Mouse (Mus musculus) thymus, postnatal 14 days (tissue): ENCODE results near the gene Med24.

Experiments
- DNase-seq: peaks from one replicate; pipeline ENCODE4 v3.0.0; 2021

The Med24 gene

DNA sequence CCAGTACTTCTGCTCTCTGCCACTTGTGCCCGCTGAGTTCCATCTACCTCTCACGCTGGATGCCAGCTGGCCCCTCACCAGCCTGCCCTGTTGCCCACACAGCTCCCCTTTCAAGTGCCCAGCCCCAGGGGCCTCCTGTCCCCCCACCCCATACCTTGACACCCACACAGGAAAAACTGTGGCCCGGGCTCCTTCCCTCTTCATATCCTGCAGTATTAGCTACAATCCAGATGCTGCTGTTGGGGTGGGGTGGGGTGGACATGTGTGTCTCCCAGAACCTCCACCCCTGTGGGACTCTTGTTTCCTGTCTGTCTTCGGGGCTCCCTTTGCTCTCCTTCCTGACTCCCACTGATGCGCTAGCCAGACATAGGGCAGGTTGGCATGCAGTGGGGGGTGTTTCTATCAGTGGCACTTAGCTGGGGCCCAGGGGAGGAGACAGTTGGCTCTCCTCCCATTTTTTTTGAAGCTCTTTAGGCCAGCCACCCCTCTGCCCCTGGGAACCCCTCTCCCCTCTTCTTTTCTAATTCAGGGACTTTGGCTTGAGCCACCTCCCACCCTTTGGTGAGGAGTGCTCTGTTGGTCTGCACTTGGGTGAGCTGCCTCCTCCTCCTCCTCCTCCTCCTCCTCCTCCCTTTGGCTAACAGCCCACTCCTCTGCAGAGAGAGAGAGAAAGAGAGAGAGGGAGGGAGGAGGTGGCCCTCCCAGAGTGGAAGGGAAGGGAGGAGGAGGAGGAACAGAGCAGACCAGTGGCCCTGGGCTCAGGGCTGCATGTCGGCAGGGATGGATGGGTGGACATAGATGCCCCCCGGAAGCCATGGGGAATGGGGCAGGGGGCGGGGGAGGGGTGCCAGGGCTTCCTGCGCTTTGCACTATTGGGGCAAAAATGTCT is 36.4 kb upstream of the Med24 start:
- DNase-seq = no peak

DNA sequence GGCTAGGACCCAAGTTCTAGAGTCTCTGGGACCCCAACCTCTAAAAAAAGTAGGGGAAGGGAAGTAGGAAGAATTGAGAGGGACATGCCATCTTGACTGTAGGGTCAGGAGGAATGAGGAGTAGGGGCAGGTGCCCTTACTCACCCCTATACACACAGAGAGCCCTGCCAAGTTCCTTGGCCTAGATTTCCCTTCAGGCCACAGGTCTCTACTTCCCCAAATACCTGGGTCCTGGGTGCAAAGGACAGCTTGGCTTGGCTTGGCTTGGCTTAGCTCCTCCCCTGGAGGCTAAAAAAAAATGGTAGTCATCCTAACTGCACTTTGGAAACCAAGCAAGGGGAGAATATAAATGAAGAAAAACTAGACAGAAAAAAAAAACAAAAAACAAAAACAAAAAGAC is 35.5 kb upstream of the Med24 start:
- DNase-seq = no peak

DNA sequence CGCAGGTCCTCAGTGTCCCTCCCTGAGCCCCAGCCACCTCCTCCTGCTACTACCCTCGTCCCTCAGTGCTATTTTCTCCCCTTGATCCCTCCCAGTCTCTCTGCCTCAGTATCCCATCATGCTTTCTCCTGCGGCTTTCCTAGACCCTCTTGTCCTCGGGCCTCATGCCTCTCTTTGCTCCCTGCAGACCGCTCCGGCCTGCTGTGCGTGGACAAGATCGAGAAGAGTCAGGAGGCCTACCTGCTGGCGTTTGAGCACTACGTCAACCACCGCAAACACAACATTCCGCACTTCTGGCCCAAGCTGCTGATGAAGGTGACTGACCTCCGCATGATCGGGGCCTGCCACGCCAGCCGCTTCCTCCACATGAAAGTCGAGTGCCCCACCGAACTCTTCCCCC is 34.9 kb upstream of the Med24 start:
- DNase-seq = no peak

DNA sequence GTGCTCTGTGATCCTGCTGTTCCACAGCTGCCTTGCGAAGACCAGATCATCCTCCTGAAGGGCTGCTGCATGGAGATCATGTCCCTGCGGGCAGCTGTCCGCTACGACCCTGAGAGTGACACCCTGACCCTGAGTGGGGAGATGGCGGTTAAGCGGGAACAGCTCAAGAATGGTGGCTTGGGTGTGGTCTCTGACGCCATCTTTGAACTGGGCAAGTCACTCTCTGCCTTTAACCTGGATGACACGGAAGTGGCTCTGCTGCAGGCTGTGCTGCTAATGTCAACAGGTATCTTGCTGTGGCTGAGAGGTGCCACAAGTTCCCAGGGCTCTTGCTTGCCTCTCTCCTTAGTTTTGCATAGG is 34.2 kb upstream of the Med24 start:
- DNase-seq = no peak

DNA sequence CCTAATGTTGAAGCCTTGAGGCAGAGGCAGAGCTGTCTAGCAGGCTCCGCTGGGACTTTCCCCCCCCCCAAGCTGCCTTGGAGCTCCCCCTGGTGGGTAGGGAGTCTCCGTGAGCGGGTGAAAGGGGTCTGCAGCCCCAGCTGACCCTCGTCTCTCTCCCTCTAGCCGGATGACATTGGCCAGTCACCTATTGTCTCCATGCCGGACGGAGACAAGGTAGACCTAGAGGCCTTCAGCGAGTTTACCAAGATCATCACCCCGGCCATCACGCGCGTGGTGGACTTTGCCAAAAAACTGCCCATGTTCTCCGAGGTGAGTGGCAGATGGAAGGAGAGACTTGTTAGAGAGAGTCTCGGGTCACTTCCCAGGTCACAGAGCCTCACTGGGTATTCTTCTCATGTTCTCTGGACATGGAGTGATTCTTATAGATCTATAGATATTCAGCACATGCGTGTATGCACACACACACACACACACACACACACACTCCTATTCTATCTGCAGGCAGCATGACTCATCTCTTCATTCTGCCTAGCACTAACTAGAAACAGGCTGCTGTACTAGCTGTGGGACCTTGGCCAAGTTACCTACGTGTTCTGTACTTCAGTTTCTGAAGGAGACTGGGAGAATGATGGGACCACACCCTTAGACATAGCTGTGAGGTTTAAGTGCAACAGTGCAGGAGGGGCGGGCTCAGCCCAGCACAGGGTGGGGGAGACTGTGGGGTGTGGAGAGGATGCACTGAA is 33.7 kb upstream of the Med24 start:
- no peak for DNase-seq

DNA sequence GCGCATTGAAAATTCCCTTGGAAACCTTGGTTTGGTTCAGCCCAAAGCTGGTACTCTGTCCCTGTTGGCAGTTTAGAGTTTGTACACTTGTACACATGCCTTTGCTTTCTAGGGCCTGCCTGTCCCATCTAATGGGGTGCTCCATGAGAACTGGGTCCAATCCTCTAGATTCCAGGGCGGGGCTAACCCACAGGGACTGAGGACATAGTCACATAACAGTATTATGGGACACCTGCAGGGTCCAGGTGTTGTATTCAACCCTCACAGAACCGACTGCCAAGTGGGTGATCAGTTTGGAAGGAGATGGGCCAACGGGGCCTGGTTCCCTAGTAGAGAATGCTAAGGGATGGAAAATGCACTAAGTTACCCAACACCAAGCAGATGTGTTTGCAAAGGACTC is 32.7 kb upstream of the Med24 start:
- DNase-seq = no peak

DNA sequence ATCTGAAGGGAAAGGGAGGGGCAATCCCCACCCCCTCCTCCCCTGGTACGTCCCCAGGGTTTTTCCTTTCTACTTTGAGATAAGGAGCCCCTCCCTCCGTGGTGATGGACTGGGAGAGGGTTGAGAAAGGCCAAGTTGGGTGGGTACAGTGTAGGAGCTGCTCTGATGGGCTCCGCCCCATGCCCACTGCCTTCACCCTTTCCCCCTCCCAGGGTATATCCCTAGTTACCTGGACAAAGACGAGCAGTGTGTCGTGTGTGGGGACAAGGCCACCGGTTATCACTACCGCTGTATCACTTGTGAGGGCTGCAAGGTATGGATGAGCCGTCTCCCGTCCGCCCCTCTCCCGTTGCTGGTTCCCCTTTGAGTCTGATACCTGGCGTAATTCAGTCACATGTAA is 27.5 kb upstream of the Med24 start:
- DNase-seq = no peak

DNA sequence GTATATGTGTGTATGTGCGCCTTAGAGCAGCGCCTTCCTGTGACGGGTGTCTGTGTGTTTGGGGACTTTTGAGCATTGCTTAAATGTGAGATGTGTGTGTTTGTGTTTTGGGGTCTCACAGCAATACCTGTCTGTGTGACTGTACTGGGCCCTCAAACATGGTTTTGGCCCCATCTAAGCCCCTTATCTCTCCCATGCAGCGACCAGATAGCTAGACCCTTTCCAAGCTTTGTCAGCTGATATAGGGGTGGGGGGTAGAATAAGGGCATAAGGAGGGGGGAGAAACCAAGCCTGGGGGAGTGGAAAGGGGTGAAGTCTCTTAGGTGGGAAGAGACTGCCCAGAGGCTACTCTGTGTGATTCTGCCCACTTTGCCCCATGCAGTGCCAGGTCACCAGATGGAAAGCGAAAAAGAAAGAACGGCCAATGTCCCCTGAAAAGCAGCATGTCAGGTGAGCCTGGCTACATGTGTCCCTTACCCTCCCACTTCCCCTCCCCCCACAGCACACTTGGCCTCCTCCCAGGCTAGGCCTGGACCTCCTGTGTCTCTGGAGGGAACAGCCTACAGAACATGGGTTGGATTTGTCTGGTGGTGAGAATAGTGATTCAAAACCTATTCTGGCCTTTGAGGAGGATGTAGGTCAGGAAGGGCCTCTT is 26.6 kb upstream of the Med24 start:
- no peak for DNase-seq

DNA sequence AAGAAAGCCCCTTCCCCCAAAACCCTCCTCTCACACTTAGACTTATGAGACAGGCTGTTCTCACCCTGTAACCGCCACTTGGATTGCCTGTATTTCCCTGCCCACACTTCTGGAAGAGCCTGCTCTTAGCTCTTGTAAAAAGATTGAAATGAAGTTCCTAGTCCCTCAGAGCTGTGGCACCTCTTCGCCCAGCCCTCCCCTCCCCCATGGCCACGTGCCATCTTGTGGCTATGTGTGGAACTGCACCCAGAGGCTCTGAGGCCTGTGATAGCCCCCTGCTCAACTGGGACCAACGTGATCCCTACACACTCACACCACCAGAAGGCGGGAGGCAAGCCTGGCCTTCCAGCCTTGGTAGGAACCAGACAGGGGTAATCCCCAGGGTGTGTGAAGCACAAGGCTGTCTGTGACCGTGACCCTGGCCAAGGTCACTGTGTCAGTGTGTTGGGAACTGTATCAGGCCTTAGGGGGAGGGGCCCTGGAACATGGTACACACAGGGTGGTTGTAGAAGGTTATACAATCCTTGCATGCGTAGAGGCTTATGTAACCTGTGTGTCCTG is 25.5 kb upstream of the Med24 start:
- peak; percentile 85 for DNase-seq

DNA sequence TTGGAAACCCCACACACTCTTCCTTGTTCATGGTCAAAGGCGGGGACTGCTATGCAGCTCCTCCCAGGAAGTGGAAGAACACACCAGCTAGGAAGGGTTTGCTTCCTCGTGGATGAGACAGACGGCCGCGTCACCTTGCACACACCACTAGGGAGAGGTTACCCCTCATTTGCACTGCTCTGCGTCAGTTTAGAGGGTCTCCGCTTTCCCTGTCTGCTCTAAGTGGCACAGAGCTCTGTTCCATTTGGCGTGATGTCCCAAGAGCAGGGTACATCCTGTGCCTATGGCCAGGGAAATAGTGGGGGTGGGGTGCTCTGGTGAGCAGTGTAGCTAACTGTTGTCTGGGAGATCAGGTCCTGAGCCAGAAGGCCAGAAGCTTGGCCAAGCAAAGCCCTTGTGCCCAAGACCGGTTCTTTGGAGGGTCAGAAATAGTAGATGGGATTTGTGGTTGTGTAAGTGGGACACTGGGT is 25.0 kb upstream of the Med24 start:
- no peak for DNase-seq

DNA sequence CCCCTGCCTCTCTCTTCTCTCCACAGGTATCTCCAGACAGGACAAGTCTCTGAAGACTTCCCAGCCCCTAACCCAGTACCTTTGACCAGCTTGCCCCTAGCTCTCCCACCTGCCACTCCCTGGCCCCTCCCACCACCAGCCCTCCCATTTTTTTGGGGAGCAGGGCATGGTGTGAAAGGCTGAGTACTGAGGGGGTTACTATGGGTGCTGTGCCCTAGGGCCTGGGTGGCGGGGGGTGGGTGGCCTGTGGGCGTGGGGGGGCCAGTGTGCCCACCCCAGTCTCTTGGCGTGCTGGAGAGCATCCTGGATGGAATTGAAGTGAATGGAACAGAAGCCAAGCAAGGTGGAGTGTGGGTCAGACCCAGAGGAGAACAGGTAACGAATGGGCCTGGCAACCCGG is 24.0 kb upstream of the Med24 start:
- no peak for DNase-seq

DNA sequence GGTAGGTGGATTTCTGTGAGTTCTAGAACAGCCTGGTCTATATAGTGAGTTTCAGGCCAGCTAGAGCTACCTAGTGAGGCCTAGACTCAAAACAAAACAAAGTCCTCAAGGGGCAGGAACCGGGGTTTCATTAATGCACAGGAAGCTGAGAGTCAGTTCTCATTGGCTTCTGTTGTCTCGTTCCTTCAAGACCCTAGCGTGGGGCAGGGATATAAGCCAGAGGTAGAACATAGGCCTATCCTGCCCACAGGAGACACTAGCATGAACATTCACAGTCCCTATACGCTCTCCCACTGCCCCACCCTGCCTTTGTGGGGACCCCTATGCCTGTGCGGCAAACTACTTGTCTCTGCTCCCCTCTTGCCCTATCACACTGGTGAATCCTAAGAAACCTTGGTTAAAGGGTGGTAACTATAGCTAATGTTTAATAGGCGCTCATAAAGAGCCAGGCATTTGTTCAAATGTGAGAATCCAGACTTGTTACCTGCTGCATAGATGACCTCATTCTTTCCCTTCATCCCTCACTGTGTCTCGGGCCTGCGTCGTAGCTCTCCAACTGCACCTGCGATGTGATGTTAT is 23.4 kb upstream of the Med24 start:
- no peak for DNase-seq

DNA sequence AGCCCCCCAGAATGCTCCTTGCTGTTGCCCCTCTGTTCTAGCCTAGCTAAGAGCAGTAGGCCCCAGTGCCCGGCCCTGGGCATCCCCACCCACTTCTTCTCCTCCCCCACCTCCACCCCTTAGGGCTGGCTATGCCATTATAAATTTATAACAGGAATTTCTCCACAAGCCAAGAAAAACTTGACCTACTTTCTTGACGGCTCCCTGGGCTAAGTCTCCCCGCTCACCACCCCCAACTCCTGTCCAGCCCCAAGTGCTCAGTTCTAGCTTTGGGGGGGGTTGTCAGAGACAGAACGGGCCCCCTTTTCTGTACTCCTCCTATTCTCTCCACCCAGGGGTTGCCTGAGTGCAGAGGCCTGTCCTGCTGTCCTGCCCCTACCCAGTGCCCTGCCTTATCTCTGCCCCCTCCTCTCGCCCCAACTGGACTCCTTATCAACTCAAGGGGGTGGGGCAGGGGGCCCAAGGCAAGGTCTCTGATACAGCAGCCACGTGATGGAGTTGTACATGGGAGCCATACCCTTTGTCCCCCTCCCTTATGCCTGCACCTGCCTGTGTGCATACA is 22.1 kb upstream of the Med24 start:
- no peak for DNase-seq

DNA sequence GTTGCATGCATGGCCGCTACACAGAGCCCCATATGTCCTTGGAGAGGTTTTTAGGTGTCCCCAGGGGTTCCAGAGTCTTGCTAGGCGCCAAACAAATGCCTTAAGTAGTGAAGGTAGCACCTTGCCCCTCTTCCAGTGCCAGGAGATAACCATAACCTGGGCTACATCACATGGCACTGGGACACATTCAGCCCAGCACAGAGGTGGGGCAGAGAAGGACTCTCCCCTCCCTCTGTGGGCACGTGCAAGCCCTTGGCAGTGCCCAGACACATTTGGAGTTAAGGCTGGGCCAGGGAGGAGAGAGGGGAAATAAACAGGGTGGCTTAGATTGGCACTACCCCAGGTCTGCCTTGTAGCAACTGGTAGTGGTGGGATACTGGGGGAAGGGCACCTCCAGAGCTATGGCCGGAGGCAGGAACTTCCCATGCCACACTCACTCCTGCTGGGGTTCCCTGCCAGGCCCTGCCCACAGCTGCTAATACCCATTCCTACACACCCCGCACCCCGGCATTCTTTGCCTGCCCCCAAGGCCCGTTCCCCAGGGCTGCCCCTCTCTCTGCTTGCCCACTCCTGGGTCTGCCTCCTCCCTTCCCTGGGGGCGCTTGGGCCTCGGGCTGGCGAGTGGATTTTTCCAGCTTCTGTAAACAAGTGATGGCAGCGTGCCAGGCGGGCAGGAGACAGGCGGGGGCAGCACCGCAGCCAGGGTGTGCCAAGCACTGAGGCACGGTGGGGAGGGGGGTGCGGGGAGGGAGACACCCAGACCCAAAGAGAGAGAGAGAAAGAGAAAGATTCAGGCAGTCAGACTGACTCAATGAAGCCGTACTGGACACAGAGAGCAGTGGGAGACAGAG is 21.3 kb upstream of the Med24 start:
- DNase-seq = no peak

DNA sequence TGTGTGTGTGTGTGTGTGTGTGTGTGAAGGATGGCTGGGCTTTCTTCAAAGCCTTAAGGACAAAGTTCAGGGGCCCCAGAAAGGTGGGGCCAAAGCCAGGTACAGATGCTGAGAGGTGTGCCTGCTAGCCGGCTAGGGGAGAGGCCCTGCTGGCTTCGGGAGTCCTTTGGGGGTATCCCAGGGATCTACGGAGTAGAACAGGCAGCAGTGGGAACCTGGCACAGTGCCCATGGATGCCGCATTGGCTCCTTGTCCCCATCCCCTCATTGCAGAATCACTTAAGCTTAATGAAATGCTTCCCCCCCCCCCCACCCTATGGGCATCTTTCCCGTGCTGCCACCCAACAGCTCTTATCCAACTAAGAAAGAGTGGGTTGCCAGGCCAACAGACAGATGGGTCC is 20.5 kb upstream of the Med24 start:
- no peak for DNase-seq

DNA sequence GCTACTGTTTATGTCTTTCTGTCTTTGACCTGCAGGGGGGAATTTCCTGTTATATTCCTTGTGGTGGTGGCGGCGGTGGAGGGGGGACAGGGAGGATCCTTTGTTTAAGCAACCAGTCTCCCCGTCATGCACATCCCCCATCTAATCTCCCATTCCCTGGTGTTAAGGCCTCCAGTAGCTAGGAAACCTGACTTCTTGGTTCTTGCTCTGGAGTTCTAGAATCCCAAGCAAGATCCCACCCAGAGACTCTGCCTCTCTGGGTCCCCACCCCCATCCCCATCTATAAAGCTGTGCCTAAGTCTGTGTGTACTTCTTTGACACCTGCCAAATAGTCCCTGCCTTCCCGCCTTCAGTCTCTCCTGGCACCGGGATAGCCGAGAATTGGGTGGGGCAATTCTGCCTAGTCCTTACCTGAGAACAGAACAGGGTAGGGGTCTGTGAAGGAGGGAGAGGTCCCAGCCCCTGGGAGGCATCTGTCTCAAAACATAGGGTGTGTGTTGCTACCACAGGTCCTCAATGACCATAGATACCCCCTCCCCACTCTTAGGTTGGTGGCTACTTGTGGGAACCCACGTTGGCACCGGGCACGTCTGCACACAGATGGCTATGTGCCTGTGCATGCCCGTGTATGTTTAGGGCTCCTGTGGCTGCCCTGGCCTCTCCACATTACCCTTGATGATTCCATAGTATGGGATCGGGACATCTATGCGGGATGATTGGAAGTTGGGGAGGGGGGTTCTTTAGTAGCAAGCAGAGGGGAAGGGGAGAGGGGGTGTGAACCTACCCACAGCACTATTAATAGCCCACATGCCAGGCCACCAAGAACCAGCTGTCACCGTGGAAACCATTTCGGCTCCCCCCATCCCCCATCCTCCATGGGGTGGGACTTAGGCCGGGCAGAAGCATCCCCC is 19.5 kb upstream of the Med24 start:
- no peak for DNase-seq

DNA sequence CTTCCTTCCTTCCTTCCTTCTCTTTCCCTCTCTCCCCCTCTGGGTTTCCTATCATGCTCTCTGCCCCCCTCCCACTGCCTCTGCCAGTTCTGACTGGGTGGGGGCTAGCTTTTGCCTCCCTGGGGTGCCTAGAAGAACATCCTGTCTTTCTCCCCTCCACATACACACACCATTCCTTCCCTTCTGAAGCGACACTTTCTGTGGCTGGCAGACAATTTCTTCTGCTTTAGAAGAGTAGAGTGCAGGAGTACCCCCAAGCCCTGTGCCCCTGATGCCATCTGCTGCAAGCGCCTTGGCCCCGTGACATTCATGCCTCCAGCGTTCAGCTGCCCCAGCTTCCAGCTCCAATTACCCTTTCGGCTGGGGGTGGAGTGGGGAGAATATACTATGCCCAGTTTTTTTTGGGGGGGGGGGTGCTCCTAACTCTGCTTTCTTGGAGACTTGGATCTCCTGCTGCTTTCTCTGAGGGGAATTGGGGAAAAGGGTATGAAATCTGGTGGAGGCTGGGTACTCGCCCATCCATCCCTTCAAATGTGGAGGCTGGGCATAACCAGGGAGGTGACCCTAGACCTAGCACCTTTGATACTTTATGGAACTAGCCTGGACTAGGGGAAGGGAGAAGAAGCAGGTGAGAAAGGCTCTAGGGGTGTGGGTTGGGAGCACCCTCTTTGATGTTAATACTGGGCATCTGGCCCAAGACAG is 18.7 kb upstream of the Med24 start:
- peak; percentile 48 for DNase-seq

DNA sequence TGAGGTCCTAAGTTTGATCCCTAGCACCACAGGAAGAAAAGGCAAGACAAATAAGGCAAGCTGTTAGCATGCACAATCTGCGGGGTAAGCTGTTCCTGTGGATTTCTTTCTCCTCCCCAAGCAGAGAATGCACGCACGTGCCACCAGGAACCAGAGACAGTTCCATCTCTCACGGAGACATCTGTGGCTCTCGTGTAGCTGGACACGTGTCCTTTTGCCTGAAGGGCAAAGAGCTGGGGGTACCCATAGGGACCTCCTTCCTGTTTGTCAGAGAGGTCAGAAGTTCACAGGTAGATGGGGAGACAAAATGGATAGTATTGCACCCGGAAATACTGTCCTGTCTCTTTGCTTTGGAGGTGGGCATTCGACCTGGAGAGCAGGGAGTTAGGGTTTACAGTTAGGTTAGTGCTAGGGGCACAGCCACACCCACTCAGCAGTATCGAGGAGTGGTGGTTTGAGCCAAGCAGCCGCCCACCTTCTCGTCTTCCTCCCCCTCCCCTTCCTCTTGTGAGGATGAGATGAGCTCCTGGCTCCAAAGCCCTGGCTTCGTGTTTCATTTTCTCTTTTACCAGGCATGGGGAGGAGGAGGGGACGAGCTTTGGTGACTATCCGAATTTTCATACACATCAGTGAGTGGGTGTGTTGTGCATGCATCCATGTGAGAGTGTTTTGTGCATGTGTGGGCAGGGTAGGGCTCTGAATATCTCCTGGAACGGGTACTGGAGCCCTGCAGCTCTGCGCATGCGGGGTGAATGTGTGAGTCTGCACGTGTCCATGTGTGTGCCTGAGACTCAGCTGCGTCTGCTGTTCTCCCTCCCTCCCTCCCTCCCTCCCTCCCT is 17.8 kb upstream of the Med24 start:
- peak; percentile 86 for DNase-seq
